Mouse (Mus musculus): ENCODE measurements around the gene Gm44503.
A peak's percentile ranks its signal among the peaks of the same experiment; 100 is the strongest.

The Gm44503 gene

GRCm38 (mm10) chr9:73033406-73033805 lies 74.8 kb downstream of the Gm44503 start:
- no peak for DNase-seq

GRCm38 (mm10) chr9:73039222-73039945 lies 80.7 kb downstream of the Gm44503 start:
- DNase-seq = peak; percentile 92

GRCm38 (mm10) chr9:73040080-73040479 lies 81.4 kb downstream of the Gm44503 start, which contains the start of gene Pigb:
Gene Pigb, minus strand, starts transcription at chr9:73040378.
- no peak for DNase-seq

- DNase-seq = peak; percentile 87
These were observed 85.8 kb downstream of the Gm44503 start, which contains the start of gene Rab27a for GRCm38 (mm10) chr9:73044146-73045079. Gene Rab27a, plus strand, starts transcription at chr9:73044854.

- peak; percentile 60 for DNase-seq
These were observed 86.6 kb downstream of the Gm44503 start for GRCm38 (mm10) chr9:73045204-73045603.

GRCm38 (mm10) chr9:73045711-73046110 lies 87.1 kb downstream of the Gm44503 start:
- DNase-seq = no peak

GRCm38 (mm10) chr9:73047906-73048305 lies 89.3 kb downstream of the Gm44503 start:
- no peak for DNase-seq

- DNase-seq = no peak
These were observed 90.3 kb downstream of the Gm44503 start for GRCm38 (mm10) chr9:73048927-73049326.

- no peak for DNase-seq
These were observed 91.2 kb downstream of the Gm44503 start for GRCm38 (mm10) chr9:73049833-73050232.

GRCm38 (mm10) chr9:73050606-73051005 lies 92.0 kb downstream of the Gm44503 start:
- DNase-seq = no peak

GRCm38 (mm10) chr9:73055441-73055911 lies 96.8 kb downstream of the Gm44503 start:
- DNase-seq = no peak

GRCm38 (mm10) chr9:73059224-73059623 lies 100.6 kb downstream of the Gm44503 start:
- DNase-seq = no peak

- no peak for DNase-seq
These were observed 105.1 kb downstream of the Gm44503 start for GRCm38 (mm10) chr9:73063621-73064290.
